Mouse (Mus musculus) cerebellum, postnatal 14 days (tissue): Measurements from ENCODE around the gene Ssx2ip.
"Not testable (repeated sequence)": the region's sequence is repeated elsewhere in the genome, so short reads cannot be mapped to it uniquely, and the experiment has no call there.

ENCODE experiments used
- DNase-seq, 2 experiments: peaks; one replicate each; pipeline ENCODE4 v3.0.0; 2021; ENCODE audit warnings: mixed read lengths in 2 of 2

Gene Ssx2ip

DNA sequence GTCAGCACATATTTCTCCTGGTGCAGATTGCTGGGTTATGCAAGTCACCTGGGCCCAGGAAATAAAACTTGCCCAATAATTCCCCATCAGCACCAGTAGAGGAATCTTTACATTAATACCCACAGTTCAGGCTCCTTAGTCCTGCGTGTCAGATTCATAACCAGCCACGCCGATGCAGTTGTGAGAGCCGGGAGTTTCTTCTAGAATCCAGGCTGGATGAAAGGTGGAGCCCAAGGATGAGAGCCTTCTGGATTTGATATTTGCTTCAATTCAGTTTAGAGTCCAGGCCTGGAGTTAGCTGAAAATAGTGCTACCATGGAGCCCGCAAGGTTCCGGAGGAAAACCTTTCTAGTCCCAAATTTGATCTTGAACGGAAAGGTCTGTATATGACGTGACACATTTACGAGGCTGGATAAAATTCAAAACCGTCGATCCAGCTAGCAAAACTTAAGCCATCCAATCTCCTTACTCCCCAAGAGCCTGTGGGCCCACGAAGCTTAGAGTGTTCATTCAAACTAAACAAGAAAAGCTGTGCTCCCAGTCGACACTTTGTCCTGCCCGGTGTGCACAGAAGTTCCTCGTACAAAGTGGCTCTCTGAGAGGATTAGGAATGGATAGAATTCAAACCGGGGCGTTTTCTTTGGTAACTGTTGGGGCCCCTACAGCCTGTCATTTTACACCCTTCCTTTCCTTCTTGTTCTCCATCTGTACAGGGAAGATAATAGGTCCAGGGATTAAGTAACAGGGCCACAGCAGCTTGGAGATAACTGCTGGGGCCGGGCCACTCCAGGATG is 968 bp downstream of the Ssx2ip start:
- no peak for DNase-seq

DNA sequence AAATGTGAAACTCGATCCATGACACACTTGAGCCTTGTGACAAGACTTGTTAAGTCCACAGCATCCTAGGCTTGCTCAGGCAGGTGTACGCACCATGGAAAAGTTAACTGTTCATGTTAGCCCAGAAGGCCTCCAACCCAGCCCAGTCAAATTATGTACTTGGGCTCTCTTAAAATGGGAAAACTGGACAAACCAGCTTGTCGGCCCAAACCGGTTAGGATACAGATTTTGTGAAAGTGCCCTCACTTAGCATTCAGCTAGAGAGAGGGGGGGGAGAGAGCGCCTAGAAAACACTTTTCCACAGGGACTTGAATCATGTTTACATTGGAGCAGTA is 1.5 kb downstream of the Ssx2ip start:
- DNase-seq = no peak

DNA sequence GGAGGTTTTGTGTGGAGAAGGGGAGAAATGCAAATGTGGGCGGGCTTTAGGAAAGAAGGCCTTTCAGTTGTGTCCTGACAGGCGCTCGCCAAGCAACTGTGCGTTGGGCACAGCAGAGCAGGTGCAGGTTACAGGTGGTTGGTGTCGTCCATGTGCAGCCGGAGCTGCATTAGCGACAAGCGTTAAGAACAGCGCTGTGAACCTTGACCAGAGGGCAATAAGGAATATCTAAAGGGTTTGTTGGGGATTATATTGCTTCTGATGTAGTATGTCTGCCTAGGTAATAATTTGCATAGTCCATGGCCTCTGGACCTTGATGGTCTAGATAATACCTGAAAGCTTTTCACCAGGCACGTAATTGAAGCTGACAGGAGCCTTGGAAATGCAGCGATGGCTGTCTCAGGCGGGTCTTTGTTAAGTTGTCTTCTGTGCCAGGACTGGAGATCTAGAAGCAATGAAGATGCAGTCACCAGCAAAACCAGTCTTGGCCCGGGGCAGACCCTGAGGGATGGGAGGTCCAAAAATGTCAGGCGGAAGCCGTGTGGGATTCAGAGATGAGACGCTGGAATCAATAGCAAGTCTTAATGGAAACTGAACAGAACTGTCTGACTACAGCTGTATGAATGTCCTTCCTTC is 2.8 kb downstream of the Ssx2ip start:
- no peak for DNase-seq

DNA sequence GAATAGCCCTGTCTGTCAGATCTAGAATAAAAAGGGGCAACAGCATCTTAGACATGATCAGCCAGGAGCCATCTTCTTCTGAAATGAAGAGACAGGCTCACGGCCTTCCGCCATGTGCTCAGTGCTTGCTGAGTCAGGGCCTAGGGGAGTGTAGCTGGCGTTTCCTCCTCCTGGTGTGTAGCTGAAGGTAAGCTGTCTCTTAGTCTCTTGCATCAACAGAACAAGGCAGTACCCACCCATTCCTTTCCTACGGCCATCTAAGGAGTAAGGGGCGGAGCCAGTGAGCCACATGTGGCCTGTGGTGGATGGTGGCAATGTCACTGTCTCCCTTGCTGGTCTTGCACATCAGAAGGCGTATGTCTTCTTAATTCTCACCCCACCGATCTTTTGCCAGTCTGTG is 5.7 kb downstream of the Ssx2ip start:
- DNase-seq = peak in 1 of 2 experiments; percentile 8

DNA sequence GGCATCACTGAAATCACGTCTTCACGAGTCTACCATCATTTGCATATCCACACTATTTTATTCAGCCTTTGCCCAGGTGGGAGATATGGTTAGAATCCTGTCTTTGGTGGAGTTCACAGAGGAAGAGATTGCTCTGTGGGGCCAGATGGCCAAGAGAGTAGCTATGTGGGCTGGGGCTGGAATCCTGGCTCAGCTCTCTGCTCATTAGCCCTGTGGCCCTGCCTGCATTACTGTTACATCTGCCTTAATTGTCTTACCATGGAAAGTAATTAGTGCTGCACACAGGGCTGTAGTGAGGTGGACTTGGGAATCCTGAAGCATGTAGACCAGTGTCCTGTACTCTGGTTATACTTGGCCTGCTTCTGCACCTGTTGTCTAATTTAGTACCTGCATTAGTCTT is 7.6 kb downstream of the Ssx2ip start:
- peak; percentile 45 to 69 for DNase-seq

DNA sequence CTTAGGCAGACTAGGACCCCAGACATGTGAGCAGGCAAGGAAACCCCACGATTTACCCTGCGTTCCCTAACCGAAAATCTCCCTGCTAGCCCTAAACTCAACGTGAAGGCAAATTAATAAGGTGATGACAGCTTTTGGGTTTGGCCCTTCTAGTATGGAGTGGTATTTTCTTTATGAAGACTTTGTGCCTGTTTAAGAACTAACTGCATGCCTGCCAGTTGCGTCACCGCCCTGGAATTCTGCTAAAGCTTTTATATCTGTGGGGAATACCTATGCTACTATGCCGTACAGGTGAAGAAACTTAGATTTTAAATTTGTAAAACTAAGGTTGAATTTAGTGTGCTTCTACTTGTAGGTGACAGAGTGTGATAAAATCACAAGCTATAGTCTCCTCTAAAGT is 8.0 kb downstream of the Ssx2ip start:
- DNase-seq = no peak

DNA sequence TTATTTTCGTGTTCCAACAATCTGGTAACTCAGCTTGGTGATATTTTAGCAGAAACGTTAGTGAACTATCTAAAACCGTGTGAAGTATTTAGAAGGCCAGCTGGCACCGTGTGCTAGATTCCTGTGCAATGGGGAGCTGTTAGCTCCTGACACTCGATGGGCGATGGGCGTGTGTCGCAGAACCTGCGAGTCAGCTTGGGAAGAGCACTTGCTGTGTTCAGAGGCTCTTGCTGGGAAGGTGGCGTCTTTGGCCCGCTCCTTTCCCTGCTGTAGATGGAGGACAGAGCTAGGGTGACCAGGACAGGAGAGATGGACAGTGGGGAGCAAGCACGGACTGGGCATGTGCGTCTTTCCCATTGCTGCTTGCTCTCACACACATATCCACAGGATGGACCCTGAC is 8.6 kb downstream of the Ssx2ip start:
- peak; percentile 49 to 64 for DNase-seq

DNA sequence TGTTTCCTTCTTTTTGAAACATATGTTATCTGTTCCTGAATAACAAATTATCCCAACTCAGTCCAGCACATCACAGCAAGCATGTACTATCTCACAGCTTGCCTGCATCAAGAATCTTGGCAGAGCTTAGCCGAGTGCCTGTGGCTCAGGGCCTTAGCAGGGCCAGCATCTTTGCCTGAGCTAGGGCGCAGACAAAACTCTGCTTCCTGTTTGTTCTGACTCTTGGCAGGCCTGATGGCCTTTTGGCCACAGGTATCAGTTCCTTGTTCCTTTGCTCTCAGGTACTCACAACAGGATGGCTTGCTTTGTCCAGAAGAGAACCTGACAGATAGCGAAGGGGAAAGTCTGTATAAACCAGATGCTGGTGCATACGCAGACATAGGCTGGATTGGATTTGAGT is 9.6 kb downstream of the Ssx2ip start:
- DNase-seq = peak; percentile 64 to 84

DNA sequence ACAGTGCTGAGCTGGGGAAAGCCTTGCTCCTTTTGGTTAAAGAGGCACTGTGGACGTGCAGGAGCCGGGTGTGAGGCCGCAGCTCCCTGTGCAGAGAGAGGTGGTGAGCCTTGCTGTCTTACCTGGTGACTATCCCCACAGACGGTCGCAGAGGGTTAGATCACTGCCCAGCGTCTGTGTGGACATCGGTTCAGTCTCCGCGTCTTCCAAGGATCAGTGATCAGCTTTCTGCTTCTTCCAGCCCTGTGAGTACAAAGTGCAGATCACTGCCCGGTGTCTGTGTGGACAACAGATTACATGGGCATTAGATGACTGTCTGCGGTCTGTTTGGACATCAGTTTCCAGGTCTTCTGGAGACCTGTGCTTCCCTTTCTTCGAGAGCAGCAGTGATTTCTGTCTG is 10.1 kb downstream of the Ssx2ip start:
- DNase-seq = peak in 1 of 2 experiments; percentile 45

DNA sequence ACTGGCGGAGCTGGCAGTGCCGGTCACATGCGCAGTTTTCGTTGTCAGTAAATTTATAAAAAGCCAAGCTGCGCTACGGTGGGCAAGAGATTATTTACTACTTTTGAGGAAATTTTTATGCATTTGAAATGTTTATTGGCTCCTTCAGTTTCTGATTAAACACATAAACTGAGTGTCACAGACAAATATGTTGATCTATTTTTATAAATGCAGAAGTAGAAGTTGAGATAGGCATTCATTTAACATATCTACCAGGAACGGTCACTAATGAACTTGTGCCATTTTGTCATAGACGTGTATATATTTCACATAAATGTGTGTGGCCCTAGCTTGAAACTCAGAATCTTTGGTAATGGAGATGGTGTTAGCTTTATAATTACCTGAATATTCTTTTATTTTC is 13.4 kb downstream of the Ssx2ip start:
- peak in 1 of 2 experiments; percentile 2 for DNase-seq

DNA sequence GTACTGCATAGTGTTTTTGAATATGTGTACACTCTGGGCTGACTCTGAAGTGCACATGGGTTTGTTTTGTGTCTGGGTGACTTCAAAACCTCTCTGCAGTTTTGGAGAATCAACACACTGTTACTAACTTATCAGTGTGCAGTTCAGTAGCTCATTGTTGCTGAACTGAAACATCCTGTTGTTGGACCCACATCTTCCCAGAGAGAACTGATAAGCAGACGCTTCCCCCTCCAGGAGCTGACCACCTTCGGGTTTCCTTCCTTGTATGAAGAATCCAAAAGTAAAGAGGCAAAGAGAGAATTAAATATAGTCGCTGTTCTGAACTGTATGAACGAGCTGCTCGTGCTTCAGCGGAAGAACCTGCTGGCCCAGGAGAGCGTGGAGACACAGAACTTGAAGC is 14.5 kb downstream of the Ssx2ip start:
- DNase-seq = peak in 1 of 2 experiments; percentile 27

DNA sequence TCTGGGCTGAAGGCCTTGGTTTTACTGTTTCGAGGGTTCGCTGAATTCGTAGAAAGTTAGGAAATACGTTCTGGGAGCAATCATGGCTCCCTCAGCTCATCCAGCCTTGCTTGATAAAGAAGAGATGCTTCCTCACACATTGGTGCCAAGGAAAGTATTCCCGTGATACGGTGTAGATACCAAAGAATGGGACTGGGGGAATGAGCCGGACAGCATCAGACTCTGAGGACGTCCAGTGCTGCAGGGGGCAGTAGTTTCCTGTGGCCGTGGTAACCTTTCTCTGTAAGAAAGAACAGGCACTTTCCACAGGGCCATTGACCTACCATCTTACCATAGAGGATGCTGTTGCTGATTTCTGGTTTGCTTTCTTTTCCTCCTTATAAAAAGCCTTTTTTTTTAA is 15.1 kb downstream of the Ssx2ip start:
- peak in 1 of 2 experiments; percentile 35 for DNase-seq

DNA sequence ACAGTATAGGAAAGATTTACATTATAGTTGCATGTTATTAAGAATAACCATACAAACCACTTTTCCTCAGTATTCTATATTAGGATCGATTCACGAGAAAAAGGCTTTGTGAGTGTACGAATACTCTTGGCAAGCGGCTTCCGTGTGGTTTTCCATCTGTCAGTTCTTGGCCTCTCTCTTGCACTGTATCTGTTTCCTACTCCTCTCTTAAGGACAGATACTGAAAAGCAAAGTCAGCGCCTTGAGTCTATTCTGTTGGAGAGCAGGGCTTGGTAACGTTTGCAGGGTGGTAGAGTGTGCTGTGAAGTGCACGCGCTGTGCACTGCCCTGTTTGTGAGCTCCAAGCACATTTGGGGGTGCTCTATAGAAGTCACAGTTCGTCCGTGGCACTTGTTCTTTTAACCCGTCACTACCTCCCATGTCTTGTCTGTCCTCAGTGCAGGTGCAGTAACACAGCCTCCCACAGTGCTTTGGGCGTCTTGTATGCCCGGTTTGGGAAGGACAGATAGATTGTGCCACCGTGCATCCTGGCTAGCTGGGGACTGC is 15.6 kb downstream of the Ssx2ip start:
- DNase-seq = peak; percentile 40 to 64

DNA sequence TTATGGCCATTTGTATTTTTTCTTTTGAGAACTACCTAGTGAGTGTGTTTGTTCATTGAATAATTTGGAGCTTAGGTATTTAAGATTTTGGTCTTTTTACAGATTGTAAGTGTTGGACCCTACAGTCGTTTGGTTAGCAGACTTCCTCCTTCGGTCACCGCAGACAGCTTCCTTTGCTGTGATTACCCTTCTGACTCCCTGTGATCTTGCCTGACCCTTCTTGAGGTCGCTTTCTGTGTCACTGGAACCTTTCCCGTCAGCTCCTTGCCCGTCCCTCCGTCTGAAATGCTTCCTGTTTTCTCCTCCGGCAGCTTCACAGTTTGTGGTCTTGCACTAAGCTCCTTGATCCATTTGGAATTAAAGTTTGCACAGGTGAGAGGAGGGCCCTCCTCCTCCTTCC is 17.3 kb downstream of the Ssx2ip start:
- no peak for DNase-seq

DNA sequence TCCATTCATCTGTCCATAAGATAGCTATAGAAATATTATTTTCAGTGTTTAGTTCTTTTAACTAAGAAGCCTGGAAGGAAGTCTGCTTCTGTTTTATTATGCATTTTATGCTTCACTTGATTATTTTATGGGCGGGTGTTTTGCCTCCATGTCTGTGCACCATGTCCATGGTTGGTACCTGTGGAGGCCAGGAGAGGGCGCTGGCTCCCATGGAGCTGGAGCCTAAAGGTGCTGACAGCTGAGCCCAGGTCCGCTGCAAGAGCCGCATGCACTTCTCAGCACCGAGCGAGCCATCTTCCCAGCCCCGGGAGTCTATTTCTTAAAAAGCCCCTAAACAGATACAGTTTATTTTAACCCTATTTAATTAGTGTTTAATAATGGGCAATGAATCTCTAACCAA is 19.3 kb downstream of the Ssx2ip start:
- peak in 1 of 2 experiments; percentile 56 for DNase-seq

DNA sequence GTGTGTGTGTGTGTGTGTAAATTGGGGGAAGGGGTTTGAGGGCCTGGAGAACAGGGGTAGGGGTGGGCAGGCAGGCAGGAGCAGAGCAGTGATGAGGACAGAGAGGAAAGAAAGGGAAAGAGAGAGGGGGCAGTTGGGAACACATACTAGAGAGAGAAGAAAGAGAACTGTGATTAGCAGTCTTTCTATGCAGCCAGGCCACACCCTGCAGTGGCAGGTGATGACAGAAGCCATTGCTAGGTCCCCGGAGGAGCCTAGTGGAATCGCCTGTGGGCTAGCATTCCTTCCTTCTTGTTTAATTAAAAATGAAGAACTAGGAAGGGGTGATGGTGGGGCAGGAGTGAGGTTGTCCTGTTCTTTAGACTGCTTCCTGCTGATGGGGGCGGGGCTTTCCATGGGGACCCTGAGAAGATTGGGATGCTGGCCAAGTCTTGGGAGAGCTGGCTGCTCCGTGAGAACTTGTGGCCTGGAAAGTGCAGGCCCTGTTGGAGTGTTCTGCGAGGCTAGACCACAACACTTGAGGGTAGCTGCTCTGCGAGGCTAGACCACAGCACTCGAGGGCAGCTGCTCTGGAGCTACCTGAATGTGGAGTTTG is 20.0 kb downstream of the Ssx2ip start:
- peak in 1 of 2 experiments; percentile 31 for DNase-seq

DNA sequence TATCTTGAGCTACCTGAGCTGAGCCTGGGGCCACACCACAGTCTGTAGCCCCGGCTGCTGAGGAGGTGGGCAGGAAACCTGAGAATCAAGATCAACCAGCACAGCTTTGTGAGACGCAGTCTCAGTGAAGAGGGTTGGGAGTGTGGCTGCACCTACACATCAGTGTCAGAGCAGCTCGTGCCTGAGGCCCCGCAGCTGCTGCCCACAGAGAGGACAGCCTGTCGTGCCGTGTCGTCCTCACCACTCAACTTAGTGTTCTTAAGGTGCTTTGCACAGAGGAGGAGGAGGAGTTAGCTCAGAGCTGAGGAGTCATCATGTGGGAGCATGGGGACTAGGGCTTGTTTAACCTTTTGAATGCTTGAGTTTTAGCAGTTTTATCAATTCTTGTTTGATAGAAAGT is 21.5 kb downstream of the Ssx2ip start:
- DNase-seq = no peak

DNA sequence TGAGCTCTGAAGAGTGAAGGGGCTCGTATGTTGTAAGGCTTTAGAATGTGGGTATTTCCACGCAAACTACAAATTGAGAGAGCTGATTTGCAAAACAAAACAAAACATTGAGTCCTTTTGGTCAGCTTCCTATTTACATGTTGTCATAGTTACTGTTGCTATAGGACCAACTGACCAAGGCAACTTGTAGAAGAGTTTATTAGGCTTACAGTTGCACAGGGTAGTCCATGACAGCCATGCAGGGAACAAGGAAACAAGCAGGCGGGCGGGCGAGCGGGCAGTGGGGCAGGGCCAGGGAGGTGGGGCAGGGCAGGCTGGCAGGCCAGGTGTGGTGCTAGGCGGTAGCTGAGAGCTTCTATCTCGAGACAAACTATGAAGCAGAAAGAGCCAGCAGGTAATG is 22.0 kb downstream of the Ssx2ip start:
- DNase-seq = no peak

DNA sequence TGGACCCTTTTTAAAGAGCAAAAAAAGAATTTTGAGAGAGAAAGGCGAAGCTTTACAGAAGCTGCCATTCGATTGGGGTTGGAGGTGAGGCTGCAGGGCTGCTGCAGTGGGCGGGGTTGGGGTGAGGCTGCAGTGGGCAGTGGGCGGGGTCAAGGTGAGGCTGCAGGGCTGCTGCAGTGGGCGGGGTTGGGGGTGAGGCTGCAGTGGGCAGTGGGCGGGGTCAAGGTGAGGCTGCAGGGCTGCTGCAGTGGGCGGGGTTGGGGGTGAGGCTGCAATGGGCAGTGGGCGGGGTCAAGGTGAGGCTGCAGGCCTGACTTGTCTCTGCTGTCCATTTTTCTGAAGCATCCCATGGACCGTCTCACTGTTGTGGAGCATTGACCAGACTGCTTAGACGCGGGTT is 28.6 kb downstream of the Ssx2ip start:
- not testable (repeated sequence) for DNase-seq

DNA sequence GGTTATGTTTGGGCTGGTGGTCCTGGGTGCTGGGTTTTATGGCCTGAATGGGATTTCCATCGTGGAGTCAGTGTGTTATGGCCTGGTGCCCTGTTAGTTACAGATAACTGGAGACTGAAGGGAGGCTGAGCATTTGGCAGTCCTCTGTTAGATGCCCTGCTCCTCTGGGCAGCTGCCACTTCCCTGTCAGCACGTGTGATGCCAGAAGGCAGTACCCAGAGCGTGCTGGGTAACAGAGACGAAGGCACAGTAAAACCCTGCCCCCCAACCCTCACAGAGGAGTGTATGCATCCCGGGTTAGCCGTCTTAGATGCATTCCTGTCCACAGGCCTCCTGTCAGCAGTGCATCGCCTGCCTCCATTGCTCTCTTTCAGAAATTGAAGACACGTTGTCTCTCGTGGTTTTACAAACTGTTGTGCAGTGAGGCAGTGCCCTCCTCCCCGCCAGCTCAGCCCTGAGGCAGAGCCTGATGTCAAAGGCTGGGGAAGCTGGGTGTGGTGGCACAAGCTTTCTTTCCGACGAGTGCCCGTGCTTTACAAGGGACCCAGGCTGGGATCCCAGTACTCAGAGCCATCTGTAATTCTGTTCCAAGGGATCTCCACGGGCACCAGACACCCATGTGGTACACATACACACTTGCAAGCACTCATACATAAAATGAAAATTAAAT is 29.4 kb downstream of the Ssx2ip start:
- peak in 1 of 2 experiments; percentile 44 for DNase-seq

DNA sequence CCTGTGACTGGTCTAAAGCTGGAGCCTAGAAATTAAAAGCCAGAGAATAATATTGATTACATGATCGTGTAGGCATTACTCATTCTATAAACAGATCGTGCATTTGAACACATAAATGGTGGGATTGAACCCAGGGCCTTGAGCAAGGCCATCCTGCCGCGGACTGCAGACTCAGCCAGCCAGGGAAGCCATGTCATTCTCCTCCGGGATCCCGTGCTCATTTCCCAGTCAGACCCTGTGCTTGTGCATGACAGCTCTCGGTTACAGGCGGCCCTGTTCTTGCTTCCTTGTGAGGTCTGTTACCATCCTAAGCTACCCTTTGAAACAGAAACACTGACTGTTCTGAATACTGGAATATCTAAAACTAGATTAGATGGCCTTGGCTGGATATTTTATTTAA is 30.2 kb downstream of the Ssx2ip start:
- DNase-seq = no peak

DNA sequence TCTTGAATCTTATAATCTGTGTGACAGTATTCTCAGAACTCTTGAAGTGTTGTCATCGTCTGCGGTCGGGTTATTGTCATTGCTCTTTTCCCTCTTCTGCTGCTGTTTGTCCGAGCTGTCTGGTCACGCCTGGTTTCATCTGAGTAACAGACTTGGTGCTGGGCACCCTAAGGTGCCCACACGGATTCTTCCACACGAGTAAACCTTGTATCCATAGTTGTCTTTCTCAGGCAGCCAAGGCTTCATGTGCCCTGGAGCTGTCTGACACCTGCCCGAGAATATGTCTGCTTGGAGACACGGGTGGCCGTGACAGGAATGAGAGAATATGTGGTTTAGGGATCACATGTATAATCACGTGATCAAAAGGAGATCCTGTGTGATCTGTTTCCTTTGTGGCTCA is 31.1 kb downstream of the Ssx2ip start:
- DNase-seq = no peak

DNA sequence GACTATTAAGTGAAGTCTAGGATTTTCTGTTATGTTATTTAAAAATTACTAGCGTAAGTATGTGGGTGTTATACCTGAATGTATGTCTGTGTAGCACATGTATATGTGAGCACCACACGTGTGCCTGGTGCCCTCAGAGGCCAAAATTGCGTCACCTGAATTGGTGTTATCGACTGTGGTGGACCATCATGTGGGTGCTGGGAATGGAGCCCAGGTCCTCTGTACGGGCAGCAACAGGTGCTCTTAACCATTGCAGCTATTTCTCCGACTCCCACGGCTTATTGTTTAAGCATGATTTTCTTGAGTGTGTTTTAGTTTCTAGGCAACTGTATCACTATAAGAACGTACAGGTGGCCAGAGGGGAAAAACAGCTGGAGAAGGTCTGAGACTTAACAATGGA is 31.7 kb downstream of the Ssx2ip start:
- DNase-seq = no peak
